Mouse (Mus musculus) MEL (cell line): Measurements from ENCODE around the gene Ccdc138. TPM values are rescaled to one million over a fixed set of nuclear protein-coding genes. Genes with fewer than 3 reads are reported as not detected.

Experiments
- DNase-seq: peaks from one replicate; pipeline ENCODE4 v3.0.0; 2011; ENCODE audit warnings: low read depth, low spot score
- H3K27ac ChIP-seq: 2 replicates; pipeline ENCODE4 v1.5.1; 2012; ENCODE audit warnings: low read depth, mild to moderate bottlenecking, control low read depth, low read length, moderate library complexity; ENCODE audit not compliant: control insufficient read depth
- H3K27me3 ChIP-seq, 2 experiments: fragments of 150-350 bp in 1 of 2; sonication (generic) in 1 of 2; 2 replicates each; pipeline ENCODE4 v1.6.1; 2012; ENCODE audit warnings: low read length in 2 of 2, mild to moderate bottlenecking in 2 of 2, improper control_type of control experiment in 1 of 2, moderate library complexity in 1 of 2; ENCODE audit not compliant: insufficient read depth in 2 of 2, control insufficient read depth in 1 of 2
- H3K36me3 ChIP-seq, 2 experiments: 2 replicates each; pipeline ENCODE4 v1.6.1; 2012 to 2014; ENCODE audit warnings: low read length in 2 of 2, improper control_type of control experiment in 1 of 2, inconsistent platforms in 1 of 2, mild to moderate bottlenecking in 1 of 2; ENCODE audit not compliant: insufficient read depth in 2 of 2, control insufficient read depth in 1 of 2
- H3K4me1 ChIP-seq, 2 experiments: fragments of 150-350 bp in 1 of 2; sonication (generic) in 1 of 2; 2 replicates each; pipeline ENCODE4 v1.6.1; 2012; ENCODE audit warnings: low read length in 2 of 2, improper control_type of control experiment in 1 of 2, mild to moderate bottlenecking in 1 of 2; ENCODE audit not compliant: insufficient read depth in 2 of 2, control insufficient read depth in 1 of 2
- H3K4me3 ChIP-seq, 2 experiments: fragments of 150-350 bp in 1 of 2; sonication (generic) in 1 of 2; 2 replicates each; pipeline ENCODE4 v1.5.1; 2012; ENCODE audit warnings: low read depth in 2 of 2, low read length in 2 of 2, mild to moderate bottlenecking in 2 of 2, moderate library complexity in 2 of 2, control low read depth in 1 of 2, improper control_type of control experiment in 1 of 2; ENCODE audit not compliant: control insufficient read depth in 1 of 2, insufficient read depth in 1 of 2
- H3K79me2 ChIP-seq: 2 replicates; pipeline ENCODE4 v1.6.1; 2012; ENCODE audit warnings: mild to moderate bottlenecking, low read length, moderate library complexity; ENCODE audit not compliant: control insufficient read depth, poor library complexity, insufficient read depth
- H3K9ac ChIP-seq: 2 replicates; pipeline ENCODE4 v1.6.1; 2012; ENCODE audit warnings: low read depth, mild to moderate bottlenecking, control low read depth, low read length, moderate library complexity; ENCODE audit not compliant: control insufficient read depth, poor library complexity, severe bottlenecking
- H3K9me3 ChIP-seq: fragments of 150-350 bp; sonication (generic); replicated peaks from 2 replicates; pipeline ENCODE4 v1.6.1; 2012; ENCODE audit warnings: mild to moderate bottlenecking, low read length, improper control_type of control experiment, moderate library complexity; ENCODE audit not compliant: insufficient read depth
- CHD1 ChIP-seq: IDR thresholded peaks from 2 replicates; pipeline ENCODE4 v1.6.1; 2012; ENCODE audit warnings: low read depth, mild to moderate bottlenecking, inconsistent platforms, low read length, improper control_type of control experiment
- CTCF ChIP-seq, 3 experiments: IDR thresholded peaks in 2 of 3; conservative IDR thresholded peaks in 1 of 3; 2 replicates each; pipeline ENCODE4 v1.5.1; 2011 to 2012; ENCODE audit warnings: low read length in 3 of 3, low read depth in 2 of 3, mild to moderate bottlenecking in 2 of 3, improper control_type of control experiment in 1 of 3, inconsistent platforms in 1 of 3, mixed read lengths in 1 of 3, moderate library complexity in 1 of 3; ENCODE audit not compliant: control insufficient read depth in 1 of 3, insufficient read depth in 1 of 3, poor library complexity in 1 of 3, severe bottlenecking in 1 of 3
- EP300 ChIP-seq, 2 experiments: IDR thresholded peaks; 2 replicates each; pipeline ENCODE4 v1.6.1; 2011; ENCODE audit warnings: improper control_type of control experiment in 2 of 2, low read length in 2 of 2, low read depth in 1 of 2, mild to moderate bottlenecking in 1 of 2
- ETS1 ChIP-seq: IDR thresholded peaks from 2 replicates; pipeline ENCODE4 v1.6.1; 2012; ENCODE audit warnings: low read depth, mild to moderate bottlenecking, inconsistent platforms, low read length, improper control_type of control experiment, moderate library complexity
- GABPA ChIP-seq: IDR thresholded peaks from 2 replicates; pipeline ENCODE4 v1.6.1; 2012; ENCODE audit warnings: low read depth, mild to moderate bottlenecking, inconsistent platforms, low read length, improper control_type of control experiment, moderate library complexity
- GATA1 ChIP-seq: IDR thresholded peaks from 2 replicates; pipeline ENCODE4 v1.6.1; 2011; ENCODE audit warnings: low read depth, low read length, improper control_type of control experiment
- KAT2A ChIP-seq: conservative IDR thresholded peaks from 2 replicates; pipeline ENCODE4 v1.6.1; 2012; ENCODE audit warnings: low read depth, low read length, improper control_type of control experiment, inconsistent platforms
- MAFK ChIP-seq: IDR thresholded peaks from 2 replicates; pipeline ENCODE4 v1.6.1; 2011; ENCODE audit warnings: low read depth, mild to moderate bottlenecking, low read length, improper control_type of control experiment, borderline replicate concordance
- MEF2A ChIP-seq: IDR thresholded peaks from 2 replicates; pipeline ENCODE4 v1.6.1; 2014; ENCODE audit warnings: low read depth, mild to moderate bottlenecking, inconsistent platforms, low read length, improper control_type of control experiment; ENCODE audit not compliant: poor library complexity, insufficient replicate concordance, severe bottlenecking; ENCODE audit errors: extremely low read depth
- MXI1 ChIP-seq: IDR thresholded peaks from 2 replicates; pipeline ENCODE4 v1.6.1; 2011; ENCODE audit warnings: mild to moderate bottlenecking, low read depth, low read length, improper control_type of control experiment
- MYB ChIP-seq: IDR thresholded peaks from 2 replicates; pipeline ENCODE4 v1.6.1; 2011; ENCODE audit warnings: mild to moderate bottlenecking, low read depth, low read length, improper control_type of control experiment
- MYC ChIP-seq: IDR thresholded peaks from 2 replicates; pipeline ENCODE4 v1.6.1; 2011; ENCODE audit warnings: low read depth, mild to moderate bottlenecking, low read length, improper control_type of control experiment, moderate library complexity
- NRF1 ChIP-seq: IDR thresholded peaks from 2 replicates; pipeline ENCODE4 v1.6.1; 2014; ENCODE audit warnings: low read depth, mild to moderate bottlenecking, inconsistent platforms, low read length, improper control_type of control experiment, moderate library complexity; ENCODE audit not compliant: poor library complexity, insufficient read depth, severe bottlenecking
- POLR2A ChIP-seq, 2 experiments: IDR thresholded peaks; 2 replicates each; pipeline ENCODE4 v1.6.1; 2011 to 2012; ENCODE audit warnings: low read length in 2 of 2, mild to moderate bottlenecking in 2 of 2, control low read depth in 1 of 2, improper control_type of control experiment in 1 of 2, low read depth in 1 of 2, moderate library complexity in 1 of 2; ENCODE audit not compliant: control insufficient read depth in 1 of 2, insufficient read depth in 1 of 2, poor library complexity in 1 of 2
- POLR2AphosphoS5 ChIP-seq: IDR thresholded peaks from 2 replicates; pipeline ENCODE4 v1.6.1; 2012; ENCODE audit warnings: low read depth, borderline replicate concordance, mild to moderate bottlenecking, inconsistent platforms, low read length, moderate library complexity, mixed read lengths
- RCOR1 ChIP-seq: IDR thresholded peaks from 2 replicates; pipeline ENCODE4 v1.6.1; 2012; ENCODE audit warnings: low read depth, mild to moderate bottlenecking, inconsistent platforms, low read length, improper control_type of control experiment
- SIN3A ChIP-seq: IDR thresholded peaks from 2 replicates; pipeline ENCODE4 v1.6.1; 2012; ENCODE audit warnings: low read length, improper control_type of control experiment, inconsistent platforms
- SMC3 ChIP-seq: IDR thresholded peaks from 2 replicates; pipeline ENCODE4 v1.6.1; 2011; ENCODE audit warnings: low read depth, low read length, improper control_type of control experiment
- TAL1 ChIP-seq: IDR thresholded peaks from 2 replicates; pipeline ENCODE4 v1.6.1; 2012; ENCODE audit warnings: mild to moderate bottlenecking, inconsistent platforms, low read length, moderate library complexity, mixed read lengths
- TBP ChIP-seq: IDR thresholded peaks from 2 replicates; pipeline ENCODE4 v1.8.0; 2011; ENCODE audit warnings: low read depth, low read length, improper control_type of control experiment
- TCF12 ChIP-seq: IDR thresholded peaks from 2 replicates; pipeline ENCODE4 v1.6.1; 2014; ENCODE audit warnings: low read depth, mild to moderate bottlenecking, inconsistent platforms, low read length, improper control_type of control experiment, moderate library complexity
- USF2 ChIP-seq, 2 experiments: IDR thresholded peaks; 2 replicates each; pipeline ENCODE4 v1.6.1; 2011 to 2012; ENCODE audit warnings: improper control_type of control experiment in 2 of 2, low read length in 2 of 2, borderline replicate concordance in 1 of 2, inconsistent platforms in 1 of 2, low read depth in 1 of 2, mild to moderate bottlenecking in 1 of 2; ENCODE audit not compliant: insufficient read depth in 1 of 2
- ZMIZ1 ChIP-seq: IDR thresholded peaks from 2 replicates; pipeline ENCODE4 v1.6.1; 2012; ENCODE audit warnings: low read depth, mild to moderate bottlenecking, inconsistent platforms, low read length, improper control_type of control experiment, moderate library complexity
- ZNF384 ChIP-seq: IDR thresholded peaks from 2 replicates; pipeline ENCODE4 v1.6.1; 2012; ENCODE audit warnings: low read depth, mild to moderate bottlenecking, inconsistent platforms, low read length, improper control_type of control experiment
- polyA plus RNA-seq, 2 experiments: library from polyadenylated mRNA; stranded (reverse) in 1 of 2; unstranded in 1 of 2; fragments of >175 nt in 1 of 2; fragments of >200 nt in 1 of 2; gene quantifications; 2 replicates each; pipeline versions ENCODE4 v1.2.1 to v1.2.4; 2012; ENCODE audit warnings: low replicate concordance in 2 of 2, low read depth in 1 of 2; ENCODE audit not compliant: insufficient read length in 2 of 2, insufficient read depth in 1 of 2, missing spikeins in 1 of 2
- total RNA-seq: library from RNA; depleted of rRNA; stranded (reverse); fragments of 300-350 nt; gene quantifications from 2 replicates; pipeline ENCODE4 v1.2.3, GENCODE M21; 2012

Ccdc138 gene
- total and polyA plus RNA-seq, 3 experiments: 1.2 to 1.3 TPM; not detected in 1

DNA sequence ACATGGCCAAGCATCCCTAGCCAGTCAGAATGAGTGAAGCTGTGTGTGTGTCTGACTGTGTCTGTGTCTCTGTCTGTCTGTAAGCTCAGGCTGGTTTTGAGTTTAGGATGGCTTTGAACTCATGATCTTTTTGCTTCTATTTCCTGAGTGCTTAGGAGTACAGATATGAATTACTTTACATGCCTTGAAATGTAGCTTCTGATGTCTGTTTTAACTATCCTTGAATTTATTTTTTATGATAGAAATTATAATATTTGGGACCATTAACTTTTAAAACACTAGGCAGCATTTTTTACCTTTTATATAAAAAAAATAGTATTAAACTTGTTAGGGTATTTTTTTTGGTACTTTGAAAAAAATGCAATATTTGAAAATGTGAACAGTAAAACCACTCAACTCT is 46.2 kb upstream of the Ccdc138 start:
- no peak for TF ChIP-seq MAFK
- TF ChIP-seq ZMIZ1: no peak
- no peak for TF ChIP-seq CTCF (IDR thresholded peaks at IDR 0.05 in 2 of 3, conservative IDR thresholded peaks at IDR 0.05 in 1 of 3; ENCODE audit: control insufficient read depth in 1 of 3, insufficient read depth in 1 of 3, low read depth in 2 of 3, low read length in 3 of 3, poor library complexity in 1 of 3, severe bottlenecking in 1 of 3)
- TF ChIP-seq GABPA: no peak
- TF ChIP-seq NRF1: no peak
- TF ChIP-seq CHD1: peak; percentile 91; the same call in 1 of the 2 replicates
- peaks cover 45% of the 10 kb centered on the region for H3K79me2 ChIP-seq
- peak overlapping the region; percentile 48 for H3K9ac ChIP-seq
- DNase-seq: peak; percentile 50
- H3K4me3 ChIP-seq: peak overlapping the region in 1 of 2 experiments; percentile 17; a peak in 2 of 4 replicates
- no peaks in the 10 kb centered on the region for H3K9me3 ChIP-seq
- peaks cover 33 to 38% of the 10 kb centered on the region in 2 experiments for H3K36me3 ChIP-seq
- peaks cover 6 to 27% of the 10 kb centered on the region in 2 experiments for H3K4me1 ChIP-seq
- H3K27ac ChIP-seq: peak overlapping the region; percentile 74
- H3K27me3 ChIP-seq: no peaks in the 10 kb centered on the region

- no peak for TF ChIP-seq USF2 (IDR thresholded peaks at IDR 0.05; ENCODE audit: borderline replicate concordance in 1 of 2, insufficient read depth in 1 of 2, low read depth in 1 of 2, low read length in 2 of 2)
- peak; percentile 94 for TF ChIP-seq TCF12
- TF ChIP-seq MYB: peak; percentile 93
- no peak for TF ChIP-seq ZMIZ1
- TF ChIP-seq KAT2A: no peak
- peak; percentile 44; the same call in 1 of the 2 replicates for TF ChIP-seq TBP
- TF ChIP-seq TAL1: peak; percentile 79
- TF ChIP-seq ETS1: peak; percentile 96
- TF ChIP-seq CTCF (IDR thresholded peaks at IDR 0.05 in 2 of 3, conservative IDR thresholded peaks at IDR 0.05 in 1 of 3; ENCODE audit: control insufficient read depth in 1 of 3, insufficient read depth in 1 of 3, low read depth in 2 of 3, low read length in 3 of 3, poor library complexity in 1 of 3, severe bottlenecking in 1 of 3): no peak
- TF ChIP-seq MEF2A: peak; percentile 63; the same call in 1 of the 2 replicates
- peak; percentile 60; the same call in 1 of the 2 replicates for TF ChIP-seq MAFK
- peak; percentile 71; the same call in 1 of the 2 replicates for TF ChIP-seq RCOR1
- peak; percentile 95 for TF ChIP-seq SIN3A
- no peak for TF ChIP-seq POLR2A (IDR thresholded peaks at IDR 0.05; ENCODE audit: control insufficient read depth in 1 of 2, insufficient read depth in 1 of 2, low read depth in 1 of 2, low read length in 2 of 2, poor library complexity in 1 of 2)
- TF ChIP-seq EP300 (IDR thresholded peaks at IDR 0.05; ENCODE audit: low read depth in 1 of 2, low read length in 2 of 2): peak; percentile 92 to 96
- peak; percentile 98 for TF ChIP-seq GATA1
- peak; percentile 73 for TF ChIP-seq MXI1
- peak; percentile 59 for TF ChIP-seq ZNF384
- TF ChIP-seq CHD1: peak; percentile 37; the same call in 1 of the 2 replicates
- no peak for TF ChIP-seq POLR2AphosphoS5
- 0 out of 2 replicates have a peak, but pooled peaks have one; percentile 56 for TF ChIP-seq MYC
- no peak for TF ChIP-seq SMC3
- Histone ChIP-seq H3K9me3 (no peaks in the 10 kb centered on the region), H3K36me3 (peaks cover 33 to 43% of the 10 kb centered on the region in 2 experiments), H3K9ac (no peak overlapping the region; the same call in 1 of the 2 replicates), H3K27me3 (no peaks in the 10 kb centered on the region), H3K4me1 (peaks cover 6 to 27% of the 10 kb centered on the region in 2 experiments), H3K79me2 (peaks cover 40% of the 10 kb centered on the region), H3K4me3 (no peak overlapping the region; a peak in 1 of 4 replicates), H3K27ac (no peak overlapping the region)
- peak; percentile 91 for DNase-seq
Measured at GRCm38 (mm10) chr10:58452185-58452584, 45.6 kb upstream of the Ccdc138 start.
